Mouse (Mus musculus) thymus, adult 2 months (tissue): Measurements from ENCODE around the gene Cer1.

Experiments
- CTCF ChIP-seq: fragments of 200-500 bp; IDR thresholded peaks from 2 replicates; pipeline ENCODE4 v1.5.1; 2012; ENCODE audit warnings: mild to moderate bottlenecking, control low read depth, low read length, moderate library complexity, borderline replicate concordance; ENCODE audit not compliant: control insufficient read depth, poor library complexity, insufficient read depth; ENCODE audit errors: extremely low read depth
- POLR2A ChIP-seq: fragments of 200-500 bp; IDR thresholded peaks from 2 replicates; pipeline ENCODE4 v1.6.1; 2012; ENCODE audit warnings: mild to moderate bottlenecking, low read length, control low read depth, moderate library complexity; ENCODE audit not compliant: control insufficient read depth, poor library complexity, insufficient read depth; ENCODE audit errors: extremely low read depth

- TF ChIP-seq POLR2A (no peak), CTCF (no peak)
Measured at GRCm38 (mm10) chr4:82864974-82865699, 19.8 kb downstream of the Cer1 start.
